Mouse (Mus musculus): ENCODE data around the gene Naaladl1. TPM values are rescaled to one million over a fixed set of nuclear protein-coding genes. Genes with fewer than 3 reads are reported as not detected.
A peak's percentile ranks its signal among the peaks of the same experiment; 100 is the strongest.

Naaladl1 gene
- polyA plus RNA-seq, 3 experiments from 2014 or later: 0.33 TPM; not detected in 2

GRCm38 (mm10) chr19:6084478-6085248 is 20.9 kb upstream of the Naaladl1 start, which contains the start of the genes Zfpl1 and Cdca5:
TSS of gene Zfpl1 (minus strand) at chr19:6084956.
TSS of gene Cdca5 (plus strand) at chr19:6084983.
- peak; percentile 87 for ATAC-seq

- peak; percentile 86 for ATAC-seq
Measured at GRCm38 (mm10) chr19:6085417-6085879, 20.1 kb upstream of the Naaladl1 start.

GRCm38 (mm10) chr19:6088841-6089240 is 16.7 kb upstream of the Naaladl1 start:
- no peak for ATAC-seq

- ATAC-seq: no peak
Measured at GRCm38 (mm10) chr19:6094119-6094518, 11.5 kb upstream of the Naaladl1 start, which contains the start of gene AC131692.1. TSS of gene AC131692.1 (plus strand) at chr19:6094419.

GRCm38 (mm10) chr19:6097847-6098246 is 7.7 kb upstream of the Naaladl1 start:
- ATAC-seq: no peak

GRCm38 (mm10) chr19:6101186-6101585 is 4.4 kb upstream of the Naaladl1 start:
- no peak for ATAC-seq

GRCm38 (mm10) chr19:6102169-6102853 is 3.3 kb upstream of the Naaladl1 start:
- ATAC-seq: no peak

- ATAC-seq: no peak
Measured at GRCm38 (mm10) chr19:6104476-6104875, 1.1 kb upstream of the Naaladl1 start.

GRCm38 (mm10) chr19:6113116-6113515 is 7.5 kb downstream of the Naaladl1 start:
- no peak for ATAC-seq

GRCm38 (mm10) chr19:6116113-6116850 is 10.7 kb downstream of the Naaladl1 start:
- no peak for ATAC-seq

GRCm38 (mm10) chr19:6117346-6117985 is 11.9 kb downstream of the Naaladl1 start:
- no peak for ATAC-seq

GRCm38 (mm10) chr19:6117986-6118676 is 12.5 kb downstream of the Naaladl1 start, which contains the start of gene Sac3d1:
TSS of gene Sac3d1 (minus strand) at chr19:6118650.
- ATAC-seq: peak; percentile 96

- ATAC-seq: no peak
Measured at GRCm38 (mm10) chr19:6118677-6119185, 13.1 kb downstream of the Naaladl1 start.

- ATAC-seq: no peak
Measured at GRCm38 (mm10) chr19:6121761-6122160, 16.2 kb downstream of the Naaladl1 start.

- ATAC-seq: no peak
Measured at GRCm38 (mm10) chr19:6123330-6123729, 17.7 kb downstream of the Naaladl1 start.

- ATAC-seq: no peak
Measured at GRCm38 (mm10) chr19:6124898-6125297, 19.3 kb downstream of the Naaladl1 start.

- ATAC-seq: no peak
Measured at GRCm38 (mm10) chr19:6126289-6126688, 20.7 kb downstream of the Naaladl1 start.

GRCm38 (mm10) chr19:6126789-6127580 is 21.4 kb downstream of the Naaladl1 start:
- ATAC-seq: no peak

GRCm38 (mm10) chr19:6127760-6128341 is 22.3 kb downstream of the Naaladl1 start, which contains the start of gene Snx15:
TSS of gene Snx15 (minus strand) at chr19:6128304.
- ATAC-seq: peak; percentile 96
